Mouse (Mus musculus) embryonic stem cell, embryonic (primary cell): ENCODE data around the gene Afmid.

Experiments used
- CTCF ChIA-PET, 4 experiments: fragments of 300-600 bp in 2 of 4; fragments of 350-600 bp in 2 of 4; sonication (Branson Sonifier 250); formaldehyde crosslinking; loops; one replicate each; lab custom pipeline; 2022; ENCODE audit warnings: inconsistent platforms in 2 of 4; lab: Charles Lee
- POLR2A ChIA-PET, 4 experiments: fragments of 300-600 bp in 2 of 4; fragments of 350-600 bp in 2 of 4; sonication (Branson Sonifier 250); formaldehyde crosslinking; loops; one replicate each; lab custom pipeline; 2022; ENCODE audit warnings: antibody characterized with exemption in 4 of 4, inconsistent platforms in 1 of 4; lab: Charles Lee

Gene Afmid

GRCm38 (mm10) chr11:117845651-117846050, 19.9 kb downstream of the Afmid start:
- CTCF ChIA-PET, result interaction anchor here in 2 of 4 experiments (0.8 to 1.2 kb wide), 2 partner anchors 13 to 25 kb away, joined by 3 read pairs; no protein-coding TSS in a partner anchor

GRCm38 (mm10) chr11:117846640-117847039, 20.9 kb downstream of the Afmid start:
- ChIA-PET POLR2A (no interaction called here), CTCF (interaction anchor here in 1 of 4 experiments (1.9 kb wide), 1 partner anchor 14 kb away, joined by 6 read pairs; no protein-coding TSS in a partner anchor)

More at GRCm38 (mm10) chr11:117845651-117846050, 19.9 kb downstream of the Afmid start:
- POLR2A ChIA-PET, result interaction anchor here in 1 of 4 experiments (0.8 to 1.3 kb wide), 3 partner anchors 11 to 55 kb away, joined by 3 read pairs; no protein-coding TSS in a partner anchor

- POLR2A ChIA-PET, result interaction anchor here (0.5 to 4.5 kb wide), 33 partner anchors 9 to 1934 kb away, joined by 3 to 46 read pairs (median 4); partner anchors contain the start of genes Afmid (in 2 of the 4), Tk1 (in 2 of the 4), Tmem235 (in 2 of the 4) and Socs3 (in 1 of the 4)
- CTCF ChIA-PET, result interaction anchor here (0.6 to 3.6 kb wide), 13 partner anchors 12 to 535 kb away, joined by 3 to 18 read pairs (median 4); partner anchors contain the start of genes Afmid (in 1 of the 4), Tha1 (in 1 of the 4) and Tk1 (in 1 of the 4)
Measured at GRCm38 (mm10) chr11:117847593-117848215, 22.0 kb downstream of the Afmid start.

- POLR2A ChIA-PET, result interaction anchor here (0.5 to 4.5 kb wide), 60 partner anchors 8 to 769 kb away, joined by 3 to 46 read pairs (median 4); partner anchors contain the start of genes Afmid (in 3 of the 4), Tmem235 (in 3 of the 4), Socs3 (in 2 of the 4) and Tk1 (in 2 of the 4)
- CTCF ChIA-PET, result interaction anchor here (0.6 to 3.6 kb wide), 16 partner anchors 13 to 536 kb away, joined by 3 to 20 read pairs (median 4); partner anchors contain the start of genes Afmid (in 1 of the 4), Tha1 (in 1 of the 4) and Tk1 (in 1 of the 4)
Measured at GRCm38 (mm10) chr11:117848271-117848984, 22.7 kb downstream of the Afmid start.

- CTCF ChIA-PET, result interaction anchor here (0.5 to 3.6 kb wide), 14 partner anchors 14 to 501 kb away, joined by 3 to 20 read pairs (median 4); partner anchors contain the start of genes Afmid (in 1 of the 4) and Tk1 (in 1 of the 4)
- POLR2A ChIA-PET, result interaction anchor here (0.6 to 4.5 kb wide), 57 partner anchors 9 to 1682 kb away, joined by 3 to 46 read pairs (median 4); partner anchors contain the start of genes Tmem235 (in 3 of the 4), Afmid (in 2 of the 4), Socs3 (in 2 of the 4) and Tnrc6c (in 2 of the 4)
Measured at GRCm38 (mm10) chr11:117848985-117849671, 23.4 kb downstream of the Afmid start, which contains the start of gene Birc5. Gene Birc5 (plus strand): TSS chr11:117849251.

- ChIA-PET CTCF (interaction anchor here in 1 of 4 experiments (0.7 kb wide), 1 partner anchor 14 kb away, joined by 3 read pairs; no protein-coding TSS in a partner anchor), POLR2A (interaction anchor here in 2 of 4 experiments (0.8 to 6.3 kb wide), 5 partner anchors 14 to 248 kb away, joined by 3 to 59 read pairs (median 3); partner anchors contain the start of gene Socs3 (in 1 of the 2))
Measured at GRCm38 (mm10) chr11:117852875-117853274, 27.2 kb downstream of the Afmid start.

GRCm38 (mm10) chr11:117854241-117854640, 28.5 kb downstream of the Afmid start:
- POLR2A ChIA-PET, result interaction anchor here in 2 of 4 experiments (0.8 to 6.3 kb wide), 10 partner anchors 9 to 246 kb away, joined by 3 to 59 read pairs (median 4); partner anchors contain the start of genes Gm20708 (in 1 of the 2), Socs3 (in 1 of the 2) and Syngr2 (in 1 of the 2)
- CTCF ChIA-PET, result interaction anchor here in 1 of 4 experiments (0.6 to 0.9 kb wide), 2 partner anchors 22 to 391 kb away, joined by 3 to 4 read pairs; no protein-coding TSS in a partner anchor

- ChIA-PET POLR2A (interaction anchor here in 3 of 4 experiments (1.1 to 6.3 kb wide), 9 partner anchors 11 to 186 kb away, joined by 3 to 59 read pairs (median 4); no protein-coding TSS in a partner anchor), CTCF (interaction anchor here in 1 of 4 experiments (1.4 kb wide), 1 partner anchor 23 kb away, joined by 3 read pairs; no protein-coding TSS in a partner anchor)
Measured at GRCm38 (mm10) chr11:117855360-117855759, 29.6 kb downstream of the Afmid start.

GRCm38 (mm10) chr11:117855975-117856374, 30.3 kb downstream of the Afmid start:
- CTCF ChIA-PET, result interaction anchor here in 2 of 4 experiments (0.6 to 1.4 kb wide), 4 partner anchors 18 to 166 kb away, joined by 3 to 4 read pairs (median 3); no protein-coding TSS in a partner anchor

GRCm38 (mm10) chr11:117857462-117857861, 31.7 kb downstream of the Afmid start:
- CTCF ChIA-PET, result interaction anchor here in 1 of 4 experiments (0.7 kb wide), 1 partner anchor 67 kb away, joined by 3 read pairs; no protein-coding TSS in a partner anchor
- POLR2A ChIA-PET, result interaction anchor here in 3 of 4 experiments (0.6 to 6.3 kb wide), 27 partner anchors 7 to 439 kb away, joined by 3 to 59 read pairs (median 3); partner anchors contain the start of genes Birc5 (in 2 of the 3), Socs3 (in 1 of the 3) and Tnrc6c (in 1 of the 3)

More at GRCm38 (mm10) chr11:117855975-117856374, 30.3 kb downstream of the Afmid start:
- POLR2A ChIA-PET, result interaction anchor here in 3 of 4 experiments (0.7 to 6.3 kb wide), 19 partner anchors 7 to 186 kb away, joined by 3 to 59 read pairs (median 3); partner anchors contain the start of gene Birc5 (in 1 of the 3)

GRCm38 (mm10) chr11:117858392-117858791, 32.7 kb downstream of the Afmid start:
- ChIA-PET POLR2A (interaction anchor here in 3 of 4 experiments (0.5 to 6.3 kb wide), 22 partner anchors 8 to 1832 kb away, joined by 3 to 59 read pairs (median 4); partner anchors contain the start of genes Birc5 (in 2 of the 3) and Socs3 (in 1 of the 3)), CTCF (interaction anchor here in 2 of 4 experiments (0.5 to 0.7 kb wide), 4 partner anchors 10 to 1976 kb away, joined by 3 to 6 read pairs (median 3); no protein-coding TSS in a partner anchor)

GRCm38 (mm10) chr11:117860601-117861000, 34.9 kb downstream of the Afmid start, which contains the start of gene Tmem235:
Gene Tmem235 (plus strand): TSS chr11:117860752.
- CTCF ChIA-PET, result interaction anchor here (0.5 to 1.9 kb wide), 8 partner anchors 8 to 1078 kb away, joined by 3 to 8 read pairs (median 4); no protein-coding TSS in a partner anchor
- POLR2A ChIA-PET, result interaction anchor here (0.5 to 5.6 kb wide), 25 partner anchors 9 to 459 kb away, joined by 3 to 46 read pairs (median 3); partner anchors contain the start of genes Birc5 (in 3 of the 4), Pgs1 (in 1 of the 4), Socs3 (in 1 of the 4) and Tha1 (in 1 of the 4)

- ChIA-PET CTCF (interaction anchor here in 3 of 4 experiments (0.5 to 4.0 kb wide), 6 partner anchors 11 to 302 kb away, joined by 3 to 17 read pairs (median 5); no protein-coding TSS in a partner anchor), POLR2A (interaction anchor here (0.5 to 7.1 kb wide), 23 partner anchors 8 to 479 kb away, joined by 3 to 59 read pairs (median 4); partner anchors contain the start of genes Afmid (in 1 of the 4), Birc5 (in 1 of the 4), Tk1 (in 1 of the 4) and Usp36 (in 1 of the 4))
Measured at GRCm38 (mm10) chr11:117863174-117863856, 37.6 kb downstream of the Afmid start.

- POLR2A ChIA-PET, result interaction anchor here in 3 of 4 experiments (0.6 to 7.1 kb wide), 21 partner anchors 9 to 684 kb away, joined by 3 to 59 read pairs (median 5); partner anchors contain the start of gene Birc5 (in 1 of the 3)
- CTCF ChIA-PET, result interaction anchor here (0.5 to 4.0 kb wide), 10 partner anchors 10 to 470 kb away, joined by 3 to 17 read pairs (median 6); partner anchors contain the start of gene Birc5 (in 1 of the 4)
Measured at GRCm38 (mm10) chr11:117864805-117865204, 39.1 kb downstream of the Afmid start.

- POLR2A ChIA-PET, result interaction anchor here (0.6 to 7.1 kb wide), 19 partner anchors 8 to 255 kb away, joined by 3 to 59 read pairs (median 4); no protein-coding TSS in a partner anchor
Measured at GRCm38 (mm10) chr11:117865988-117866387, 40.3 kb downstream of the Afmid start.

More at GRCm38 (mm10) chr11:117865988-117866387, 40.3 kb downstream of the Afmid start:
- CTCF ChIA-PET, result interaction anchor here in 2 of 4 experiments (1.0 to 4.0 kb wide), 7 partner anchors 9 to 453 kb away, joined by 3 to 17 read pairs (median 7); no protein-coding TSS in a partner anchor
